24 mouse cellular contexts compared by ENCODE assay signal in the genomic region with DNA sequence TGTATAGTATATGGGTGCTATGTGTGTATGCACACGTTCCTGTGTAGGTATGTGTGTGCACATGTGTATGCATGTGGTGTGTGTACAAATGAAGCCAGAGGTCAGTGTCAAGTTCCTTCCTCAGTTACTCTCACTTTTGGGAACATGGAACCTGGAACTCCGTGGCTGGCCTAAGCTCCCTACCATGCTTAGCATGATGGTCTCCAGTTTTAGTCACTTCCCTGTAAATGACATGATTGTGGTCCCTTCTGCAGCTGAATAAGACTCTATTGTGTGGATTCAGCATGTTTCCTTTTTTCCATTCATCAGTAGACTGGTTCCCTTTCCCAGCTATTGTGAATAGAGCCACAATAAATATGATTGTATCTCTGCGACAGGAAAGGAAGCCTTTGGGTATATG.
"Had no signal": no experiment of that assay in that cellular context is flagged by ENCODE, and none has a peak within 500 bp of the region (broad histone marks: within the 10 kb centered on the region; RNA-seq: fewer than 3 reads in every experiment).

No protein-coding gene starts in this region.

- H3K4me1 ChIP-seq: limb, embryonic 10.5 days had no signal

- ATAC-seq: hindbrain, embryonic 16.5 days; intestine, embryonic 15.5 days; intestine, postnatal 0 days; liver, postnatal 0 days had no signal

- H3K27me3 ChIP-seq: heart, embryonic 12.5 days; intestine, embryonic 15.5 days; limb, embryonic 12.5 days; liver, embryonic 13.5 days; liver, embryonic 15.5 days had no signal

- H3K4me3 ChIP-seq: gastrocnemius, adult 2 months; heart, embryonic 12.5 days; intestine, embryonic 15.5 days; layer of hippocampus, adult 2 months; left cerebral cortex, adult 2 months; limb, embryonic 10.5 days; limb, embryonic 12.5 days; liver, embryonic 13.5 days; liver, embryonic 15.5 days had no signal

- DNase-seq: gastrocnemius, adult 2 months; gastrocnemius, postnatal 10 days; gastrocnemius, postnatal 25 days; heart, postnatal 14 days; heart, postnatal 36 days; kidney, adult 2 months; kidney, adult 9 months; kidney, postnatal 14 days; kidney, postnatal 36 days; liver; liver, embryonic 13.5 days; liver, postnatal 0 days had no signal

- H3K9ac ChIP-seq: heart, embryonic 12.5 days; hindbrain, embryonic 14.5 days; intestine, embryonic 15.5 days; limb, embryonic 12.5 days; liver, embryonic 13.5 days; liver, embryonic 15.5 days; liver, postnatal 0 days had no signal

- H3K4me2 ChIP-seq: heart, embryonic 12.5 days; hindbrain, embryonic 14.5 days; intestine, embryonic 15.5 days; limb, embryonic 12.5 days; liver, embryonic 11.5 days; liver, embryonic 13.5 days; liver, embryonic 15.5 days had no signal

- H3K27ac ChIP-seq: gastrocnemius, adult 2 months; hindbrain, embryonic 14.5 days; intestine, embryonic 15.5 days; kidney, postnatal 0 days; layer of hippocampus, adult 2 months; left cerebral cortex, adult 2 months; limb, embryonic 10.5 days; limb, embryonic 12.5 days; liver, embryonic 13.5 days; liver, embryonic 15.5 days had no signal

- H3K9me3 ChIP-seq: intestine, embryonic 15.5 days; limb, embryonic 10.5 days; limb, embryonic 12.5 days; liver, embryonic 13.5 days; liver, embryonic 15.5 days had no signal

- H3K36me3 ChIP-seq: heart, embryonic 12.5 days; intestine, embryonic 15.5 days; limb, embryonic 10.5 days; limb, embryonic 12.5 days; liver, embryonic 13.5 days; liver, embryonic 15.5 days had no signal
